Mouse (Mus musculus) T-helper 1 cell (primary cell): ENCODE measurements around the gene Apobr.

Experiments
- in situ Hi-C: fragments of 300-600 bp; cut with MboI, MseI; formaldehyde crosslinking; loops from one replicate; pipeline ENCODE4 v1.15.1; 2025; ENCODE audit warnings: high pct_unique_total_duplicates

Gene Apobr

DNA sequence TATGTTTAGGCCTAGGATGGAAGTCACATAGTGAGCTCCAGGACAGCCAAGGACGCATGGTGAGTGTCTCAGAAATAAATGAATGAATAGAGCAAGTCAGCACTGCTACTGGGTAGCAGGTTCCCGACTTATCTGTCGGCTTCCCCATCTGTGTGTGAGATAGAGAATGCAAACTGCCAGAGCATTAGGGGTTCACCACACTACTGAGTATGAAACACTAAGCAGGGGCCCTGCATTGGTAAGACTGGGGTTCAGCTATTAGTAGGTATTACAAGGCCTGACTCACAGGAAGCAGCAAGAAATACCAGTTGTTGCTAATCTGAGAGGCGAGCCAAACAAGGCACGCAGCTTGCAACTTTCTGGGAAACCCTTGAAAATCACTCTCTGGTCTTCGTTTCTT, 14.2 kb downstream of the Apobr start:
- in situ Hi-C loops, result no loop called here

DNA sequence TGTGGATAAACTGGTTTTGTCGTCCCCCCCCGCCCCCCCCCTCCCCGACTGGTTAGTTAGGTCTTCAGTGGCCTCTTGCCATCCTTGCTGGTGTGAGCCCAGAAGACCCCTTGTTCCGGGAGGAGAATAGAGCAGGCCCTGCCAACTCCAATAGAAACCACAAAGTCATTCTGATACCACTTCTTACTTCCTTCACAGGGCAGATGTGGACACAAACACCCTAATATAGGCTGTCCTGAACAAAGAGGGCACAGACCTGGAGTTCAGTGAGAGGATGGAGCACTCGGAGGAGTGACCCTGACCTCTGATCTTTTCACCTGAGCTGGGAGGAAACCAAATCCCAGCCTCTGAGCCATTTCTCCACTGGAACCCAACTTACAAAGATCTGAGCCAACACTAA, 17.2 kb downstream of the Apobr start:
- in situ Hi-C loops, result no loop called here

DNA sequence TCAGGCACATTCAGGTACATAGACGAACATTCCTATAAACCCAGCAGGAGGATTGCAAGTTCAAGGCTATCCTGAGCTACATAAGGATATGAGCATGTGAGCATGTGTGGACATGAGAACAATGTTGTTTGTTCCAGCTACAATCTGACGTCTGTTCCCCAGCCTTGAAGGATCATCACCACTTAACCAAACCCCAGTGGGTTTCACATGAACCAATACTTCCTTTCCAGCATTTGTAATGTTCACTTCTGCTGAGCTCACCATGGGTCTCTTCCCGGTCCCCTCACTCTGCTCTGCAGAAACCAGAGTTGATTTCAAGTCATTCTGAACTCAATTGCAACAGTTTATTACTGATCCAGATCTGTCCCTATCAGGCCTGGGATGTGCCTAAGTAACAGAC, 17.9 kb downstream of the Apobr start:
- in situ Hi-C loops, result no loop called here

DNA sequence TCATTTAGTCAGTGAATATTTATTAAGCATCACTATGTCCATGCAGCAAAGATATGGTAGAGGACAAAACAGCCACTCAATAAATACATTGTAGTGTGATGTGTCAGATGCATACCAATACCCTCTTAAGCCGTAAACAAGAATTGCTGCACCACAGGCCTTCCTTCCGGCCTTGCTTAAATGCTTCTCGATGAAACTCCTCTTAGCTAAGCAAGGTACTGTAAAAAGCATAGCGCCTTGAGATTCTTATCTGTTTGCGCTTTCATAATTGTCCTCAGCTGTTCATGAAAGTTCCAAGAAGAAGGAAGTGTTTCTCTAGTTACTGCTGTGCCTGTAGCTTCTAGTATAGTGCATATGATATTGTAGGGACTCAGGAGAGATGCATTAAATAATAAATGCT, 21.9 kb downstream of the Apobr start:
- in situ Hi-C loops, result no loop called here

DNA sequence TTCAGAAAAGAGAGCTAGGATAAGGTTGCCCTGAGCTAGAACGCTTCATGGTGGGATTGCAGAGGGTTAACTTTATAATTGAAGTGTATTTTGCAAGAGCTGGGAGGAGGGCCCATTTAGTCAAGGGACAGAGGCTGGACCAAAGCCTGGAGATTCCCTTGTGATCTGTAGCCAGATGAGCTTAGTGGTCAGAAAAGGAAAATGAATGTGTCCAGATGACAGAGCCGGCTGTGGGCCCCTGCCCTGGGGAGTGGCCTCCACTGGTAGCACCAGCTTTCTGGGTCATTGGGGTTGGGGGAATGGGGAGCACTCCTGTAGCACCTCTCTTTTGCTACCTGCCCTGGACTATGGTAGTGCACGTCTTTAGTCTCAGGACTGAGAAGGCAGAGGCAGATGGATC, 22.3 kb downstream of the Apobr start:
- in situ Hi-C loops, result no loop called here

DNA sequence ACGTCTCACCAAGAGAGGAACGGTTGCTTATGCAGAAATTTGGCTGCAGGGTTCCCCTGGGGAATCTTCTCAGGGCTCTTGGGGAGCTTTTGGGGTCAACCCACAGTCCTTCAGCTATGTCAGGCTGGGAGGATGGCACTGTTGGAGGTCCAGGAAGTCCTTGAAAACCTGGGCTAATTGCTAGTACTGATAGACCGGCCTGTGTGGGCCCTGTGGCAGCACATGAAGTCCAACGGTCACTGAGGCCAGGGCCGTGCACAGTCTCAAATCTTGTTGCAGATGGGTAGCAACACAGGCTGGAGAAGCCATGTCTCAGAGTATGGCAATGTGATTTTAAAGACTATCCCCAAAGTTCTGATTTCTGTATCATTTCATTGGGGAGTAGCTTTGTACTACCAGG, 23.1 kb downstream of the Apobr start:
- in situ Hi-C loops, result no loop called here

DNA sequence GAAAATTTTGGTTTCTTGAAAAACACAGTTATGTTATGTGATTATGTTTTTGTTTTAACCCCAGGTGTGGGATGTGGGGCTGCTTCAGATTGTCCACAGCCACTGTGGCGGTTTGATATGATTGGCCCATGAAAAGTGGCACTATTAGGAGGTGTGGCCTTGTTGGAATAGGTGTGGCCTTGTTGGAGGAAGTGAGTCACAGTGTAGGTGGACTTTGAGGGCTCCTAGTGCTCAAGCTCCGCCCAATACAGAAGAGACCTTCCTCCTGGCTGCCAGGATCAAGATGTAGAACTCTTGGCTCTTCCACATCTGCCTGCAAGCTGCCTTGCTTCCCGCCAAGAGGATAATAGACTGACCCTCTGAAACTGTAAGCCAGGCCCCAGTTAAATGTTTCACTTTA, 28.0 kb downstream of the Apobr start:
- in situ Hi-C loops, result no loop called here

DNA sequence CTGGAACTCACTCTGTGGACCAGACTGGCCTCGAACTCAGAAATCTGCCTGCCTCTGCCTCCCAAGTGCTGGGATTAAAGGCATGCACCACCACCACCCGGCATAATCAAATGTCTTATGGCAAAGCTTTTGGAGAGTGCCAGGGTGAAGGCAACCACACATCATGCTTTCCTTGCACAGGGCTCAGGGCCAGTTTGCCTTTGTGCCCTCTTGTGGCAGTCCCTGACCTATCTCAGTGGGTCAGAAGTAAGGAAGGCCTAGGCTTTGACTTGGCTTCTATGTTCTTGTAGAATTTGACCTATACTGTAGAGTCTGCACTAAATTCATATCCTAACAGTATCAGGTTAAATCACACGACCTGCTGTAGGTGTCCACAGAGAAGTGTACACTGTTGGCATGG, 32.0 kb downstream of the Apobr start:
- in situ Hi-C loops, result no loop called here

DNA sequence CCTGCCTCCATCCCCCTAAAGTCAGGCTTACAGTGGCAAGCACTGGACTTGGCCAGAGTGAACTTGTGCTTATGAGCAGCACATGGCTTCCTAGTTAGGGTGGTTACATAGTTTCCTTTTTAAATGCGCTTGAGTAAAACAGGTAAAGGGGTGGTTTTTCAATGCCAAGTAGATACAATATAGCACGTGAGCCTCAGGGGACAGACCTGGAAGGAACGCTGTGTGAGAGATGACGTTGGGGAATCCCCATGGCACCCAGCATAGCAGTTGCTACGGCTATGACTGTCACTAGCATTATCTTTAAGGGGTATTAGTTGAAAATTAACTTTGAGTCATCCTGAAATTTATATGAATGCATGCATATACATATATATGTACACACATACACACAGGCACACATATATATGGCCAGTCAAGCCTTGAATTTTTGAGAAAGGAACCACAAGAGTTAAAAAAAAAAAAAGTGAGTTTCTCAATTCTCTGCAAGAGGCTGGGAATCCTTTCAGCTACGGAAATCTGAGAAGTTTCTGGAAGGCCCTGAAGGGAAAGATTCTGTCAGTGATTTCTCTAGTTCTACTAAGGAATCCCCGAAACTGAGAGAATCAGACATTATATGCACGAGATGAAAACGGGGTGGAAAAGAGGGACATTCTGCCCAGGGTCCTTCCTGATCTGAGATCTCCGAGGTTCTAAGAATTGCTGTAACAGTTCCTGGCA, 35.0 kb downstream of the Apobr start:
- in situ Hi-C loops, result no loop called here

DNA sequence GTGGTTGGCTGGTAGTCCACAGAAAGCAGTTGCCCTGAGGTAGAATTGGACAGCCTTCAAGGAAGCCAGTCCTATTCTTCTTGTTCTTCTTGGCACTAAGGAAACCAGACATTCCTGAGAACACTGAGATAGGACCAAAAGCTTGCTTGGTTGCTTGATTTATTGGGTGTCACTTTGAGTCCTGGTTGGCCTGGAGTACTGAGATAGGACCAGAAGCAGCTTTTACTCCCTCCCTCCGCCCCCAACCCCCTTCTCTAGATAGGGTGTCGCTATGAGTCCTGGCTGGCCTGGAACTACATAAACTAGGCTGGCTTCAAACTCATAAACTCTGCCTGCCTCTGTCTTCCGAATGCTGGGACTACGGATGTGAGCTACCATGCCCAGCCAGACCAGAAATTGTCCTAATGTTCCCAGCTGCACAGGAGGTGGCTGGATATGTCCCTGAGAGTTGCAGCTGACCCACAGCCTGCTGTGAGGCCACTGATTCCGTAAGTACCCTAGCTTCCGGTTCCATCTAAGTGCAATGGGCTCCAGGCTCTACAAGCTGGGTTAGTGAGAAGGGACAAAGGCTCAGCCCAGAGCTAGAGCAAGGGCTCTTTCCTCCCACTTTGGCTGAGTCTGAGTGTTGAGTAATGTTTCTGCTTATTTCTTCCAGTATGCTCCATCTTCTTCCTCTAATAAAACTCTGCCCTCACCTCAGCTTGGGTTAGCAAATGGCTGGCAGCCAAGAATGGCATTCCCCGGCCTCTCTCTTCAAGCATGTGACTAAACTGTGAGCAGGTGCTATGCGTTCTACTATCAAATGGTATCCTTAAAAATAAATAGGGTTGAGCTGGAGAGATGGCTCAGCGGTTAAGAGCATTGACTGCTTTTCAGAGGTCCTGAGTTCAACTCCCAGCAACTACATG, 37.0 kb downstream of the Apobr start:
- in situ Hi-C loops, result no loop called here

DNA sequence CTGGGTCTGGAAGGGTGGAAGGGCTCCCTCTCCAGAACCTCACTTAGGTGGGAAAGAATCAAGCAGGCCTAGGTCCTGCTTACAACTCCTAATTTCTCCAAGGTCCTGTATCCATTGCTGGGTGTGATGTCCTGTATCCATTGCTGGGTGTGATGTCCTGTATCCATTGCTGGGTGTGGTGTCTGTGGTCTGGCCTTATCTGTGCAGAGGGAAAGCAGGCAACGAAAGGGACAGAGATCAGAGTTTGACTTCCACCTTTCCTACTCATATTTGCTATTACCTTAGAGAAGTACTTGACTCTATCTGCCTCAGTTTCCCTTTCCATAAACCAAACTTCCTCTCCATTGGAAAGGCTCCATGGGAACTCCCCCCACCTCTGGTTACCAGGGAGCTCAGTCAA, 38.6 kb downstream of the Apobr start:
- in situ Hi-C loops, result no loop called here

DNA sequence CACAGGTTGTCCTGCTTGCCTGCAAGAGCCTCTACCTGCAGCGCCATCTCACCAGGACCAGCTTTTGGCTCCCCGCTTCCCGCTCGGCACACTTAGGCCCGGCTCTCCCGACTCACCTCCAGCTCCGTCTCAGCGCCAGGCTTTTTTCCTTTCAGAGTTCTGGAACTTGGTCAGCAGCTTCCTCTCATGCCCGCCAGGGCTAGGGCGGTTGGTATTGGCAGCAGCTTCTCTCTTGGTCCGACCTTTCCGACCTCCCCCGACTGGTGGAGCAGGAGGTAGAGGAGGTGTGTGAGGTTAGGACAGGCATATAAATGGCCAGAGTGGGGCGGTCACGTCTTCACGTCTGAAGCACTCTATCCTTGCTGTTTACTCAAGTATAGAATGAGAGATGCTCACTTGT, 40.0 kb downstream of the Apobr start:
- in situ Hi-C loops, result no loop called here

DNA sequence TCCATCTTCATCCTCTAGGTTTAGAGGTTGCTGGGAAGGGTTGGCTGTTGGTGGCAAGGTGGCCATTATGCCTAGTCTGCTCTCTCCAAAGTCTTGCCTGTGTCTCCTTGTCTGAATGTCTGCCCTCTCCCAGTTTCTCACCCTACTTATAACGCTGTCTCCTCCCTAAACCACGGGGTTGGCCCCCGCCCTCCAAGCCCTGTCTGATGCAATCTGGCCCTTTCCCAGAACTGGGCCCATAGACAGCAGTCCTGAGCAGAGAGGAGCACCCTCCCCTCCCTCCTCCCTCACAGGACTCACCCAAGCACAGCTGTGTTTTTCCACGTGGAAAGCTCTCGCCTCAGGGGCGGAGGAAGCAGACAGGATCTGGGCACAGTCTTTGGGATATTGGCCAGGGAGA, 40.6 kb downstream of the Apobr start:
- in situ Hi-C loops, result no loop called here

DNA sequence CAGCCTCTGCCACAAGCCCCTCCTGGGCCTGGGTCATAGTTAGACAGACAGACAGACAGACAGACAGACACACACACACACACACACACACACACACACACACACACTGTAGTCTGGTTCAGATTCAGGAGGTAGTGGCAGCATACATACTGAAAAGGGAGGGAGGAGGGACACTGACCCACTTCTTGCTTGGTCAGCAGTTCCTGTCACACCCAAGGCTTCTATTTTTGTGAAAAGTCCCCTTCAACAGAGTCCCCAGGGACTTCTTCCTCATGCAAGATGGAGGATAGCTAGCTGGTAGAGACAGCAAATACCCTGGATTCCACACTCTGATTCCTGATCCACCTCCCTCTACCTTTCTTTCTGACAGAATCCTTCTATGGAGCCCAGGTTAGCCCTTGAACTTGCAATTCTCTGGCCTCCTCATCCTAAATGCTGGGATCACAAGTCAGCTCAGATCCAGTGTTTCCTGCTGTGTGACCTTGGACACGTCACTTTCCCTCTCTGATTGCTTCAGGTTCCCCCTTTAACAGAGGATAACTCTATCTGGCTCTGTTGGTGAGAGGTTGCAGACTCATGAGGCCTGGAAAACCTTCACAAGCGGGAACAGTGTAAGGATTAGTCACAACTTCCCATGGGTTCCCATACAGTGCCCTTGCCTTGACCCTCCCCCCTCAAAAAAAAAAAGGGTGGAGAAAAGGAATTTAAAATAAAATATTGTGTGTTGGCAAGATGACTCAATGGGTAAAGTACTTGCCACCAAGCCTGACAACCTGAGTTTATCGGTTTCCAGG, 41.3 kb downstream of the Apobr start:
- in situ Hi-C loops, result no loop called here

DNA sequence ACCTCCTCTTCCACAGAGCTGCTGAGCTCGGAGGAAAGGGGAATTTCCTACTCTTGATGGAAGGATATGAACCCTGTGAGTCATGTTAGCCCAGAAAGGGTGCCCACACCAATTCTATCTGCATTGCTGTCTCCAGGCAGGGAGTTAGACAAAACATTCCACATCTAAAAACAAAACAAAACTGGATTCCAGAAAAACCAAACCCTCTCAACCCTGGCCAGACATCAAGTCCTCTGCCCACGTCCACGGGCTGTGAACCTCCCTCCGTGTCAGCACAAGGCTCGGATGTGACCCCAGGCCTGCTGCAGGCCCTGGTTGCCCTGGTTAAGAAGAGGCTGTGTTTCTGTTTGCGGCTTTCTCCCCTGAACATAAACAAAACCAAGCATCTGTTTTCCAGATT, 43.4 kb downstream of the Apobr start:
- in situ Hi-C loops, result no loop called here

DNA sequence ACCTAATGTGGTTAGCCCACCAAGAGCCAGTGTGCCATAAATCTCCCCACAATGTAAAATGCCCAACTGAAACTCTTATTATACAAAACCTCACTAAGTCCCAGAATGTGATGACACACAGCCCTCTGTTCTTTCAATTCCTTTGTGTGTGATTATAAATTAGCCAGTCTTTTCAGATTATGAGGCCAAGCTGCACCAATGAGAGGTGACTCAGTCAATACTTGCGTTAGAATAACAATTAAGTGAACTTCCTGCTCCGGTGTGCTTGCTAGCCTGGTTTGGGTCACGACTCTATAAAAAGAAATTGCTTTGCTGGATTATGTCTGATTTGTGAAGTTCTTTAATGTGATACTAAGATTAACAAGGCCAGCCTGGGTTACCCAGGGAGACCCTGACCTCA, 45.2 kb downstream of the Apobr start:
- in situ Hi-C loops, result no loop called here

DNA sequence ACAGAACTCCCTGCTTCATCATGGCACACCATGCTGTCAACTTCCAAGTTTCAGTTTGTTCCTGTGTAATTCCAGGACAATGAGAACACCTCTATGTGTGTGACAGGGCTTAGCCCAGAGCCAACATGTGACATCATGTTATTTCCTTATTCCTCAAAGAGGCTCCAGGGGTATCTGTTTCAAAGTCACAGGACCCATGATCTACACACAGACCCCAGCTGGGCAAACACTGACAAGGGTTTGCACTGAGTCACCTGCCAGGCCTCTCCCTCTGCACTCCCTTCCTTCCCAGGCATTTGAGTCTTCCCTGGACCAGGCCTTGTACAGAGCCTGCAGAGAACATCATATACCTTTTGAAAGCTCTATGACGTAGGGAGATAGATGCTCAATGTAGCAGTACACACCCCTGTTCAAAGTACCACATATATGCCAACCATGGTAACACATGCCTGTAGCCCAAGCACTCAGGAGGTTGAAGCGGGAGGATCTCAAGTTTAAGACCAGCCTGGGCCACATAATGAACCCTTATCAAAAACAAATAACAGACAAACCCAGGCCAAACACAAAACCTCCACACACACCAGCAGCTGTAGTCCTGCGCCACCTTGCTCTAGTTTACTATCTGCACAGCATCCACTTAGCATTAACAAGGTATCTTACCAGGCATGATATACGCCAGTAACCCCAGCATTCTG, 46.2 kb downstream of the Apobr start, which contains the start of gene Nupr1:
TSS of gene Nupr1 (minus strand) at position 38 of the 695 bp plus-strand sequence.
- in situ Hi-C loops, result no loop called here

DNA sequence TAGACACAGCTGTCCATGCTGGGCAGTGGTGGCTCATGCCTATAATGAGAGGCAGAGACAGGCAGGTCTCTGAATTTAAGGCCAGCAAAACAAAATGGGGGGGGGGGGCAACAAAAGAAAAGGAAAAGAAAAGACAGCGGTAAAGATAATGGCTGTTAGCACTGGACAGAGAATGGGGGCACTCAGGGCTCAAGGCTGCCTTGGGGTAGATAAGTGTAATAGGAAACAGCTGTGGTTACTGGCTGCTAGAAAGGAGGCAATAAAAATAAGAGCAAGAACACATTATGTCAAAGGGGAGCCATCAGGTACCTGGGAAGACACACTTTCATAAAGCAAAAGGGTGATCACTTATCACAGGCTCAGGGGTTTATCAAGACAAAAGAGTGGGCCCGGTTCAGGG, 47.7 kb downstream of the Apobr start:
- in situ Hi-C loops, result no loop called here

DNA sequence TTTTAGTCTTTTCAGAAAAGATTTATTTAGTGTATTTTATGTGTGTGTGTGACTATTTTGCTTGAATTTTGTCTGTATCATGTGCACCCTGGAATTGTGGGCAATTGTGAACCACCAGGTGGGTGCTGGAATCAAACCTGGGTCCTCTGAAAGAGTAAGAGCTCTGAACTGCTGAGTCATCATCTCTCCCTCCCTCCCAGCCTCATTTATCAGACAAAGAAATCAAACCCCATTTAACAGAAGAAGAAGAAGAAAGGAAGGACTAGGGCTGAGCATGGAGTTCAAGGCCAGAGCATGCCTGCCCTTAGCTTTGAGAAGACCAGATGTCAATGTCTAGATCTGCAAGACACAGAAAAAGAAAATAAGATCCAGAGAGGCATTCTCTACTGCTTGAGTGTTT, 50.6 kb downstream of the Apobr start:
- in situ Hi-C loops, result loop anchor here (5.0 kb wide), 1 partner anchor 58 kb away; no protein-coding TSS in a partner anchor

DNA sequence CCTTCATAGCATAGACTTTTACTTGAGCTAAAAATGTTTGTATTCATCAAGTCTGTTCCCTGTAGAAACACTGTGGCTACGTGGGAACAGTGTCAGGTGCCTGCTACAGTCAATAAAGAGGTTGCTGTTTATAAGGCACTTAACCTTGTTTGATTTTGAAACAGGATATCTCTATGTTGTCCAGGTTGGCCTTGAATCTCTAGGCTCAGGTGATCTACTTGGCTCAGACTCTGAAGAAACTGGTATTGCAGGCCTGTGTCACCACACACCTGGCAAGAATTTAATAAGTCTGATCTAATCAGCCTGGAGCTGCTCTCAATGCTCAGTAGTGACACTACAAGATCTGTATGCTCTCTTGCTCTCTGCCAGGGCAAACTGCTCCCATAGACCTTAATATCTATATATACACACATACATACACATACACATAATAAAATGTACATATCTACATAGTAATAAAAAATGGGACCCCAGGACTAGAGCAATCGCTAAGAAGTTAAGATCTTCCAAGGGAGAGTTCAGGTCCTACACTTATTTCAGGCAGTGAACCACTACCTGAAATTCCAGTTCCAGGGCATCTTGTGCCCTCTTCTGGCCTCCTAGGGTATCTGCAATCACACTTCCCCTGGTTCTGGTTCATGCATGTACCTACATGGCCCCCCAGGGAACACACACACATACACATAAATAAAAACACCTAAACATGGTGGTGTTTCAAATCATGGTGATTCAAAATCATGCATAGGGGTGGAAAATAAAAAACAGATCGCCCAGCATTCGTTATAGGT, 52.2 kb downstream of the Apobr start:
- in situ Hi-C loops, result loop anchor here (5.0 kb wide), 1 partner anchor 60 kb away; no protein-coding TSS in a partner anchor
